Mouse (Mus musculus): ENCODE data around the gene Opcml.

GRCm38 (mm10) chr9:27761196-27761595, 29.4 kb upstream of the Opcml start:
- no peak for TF ChIP-seq CTCF (IDR thresholded peaks at IDR 0.05; ENCODE audit: borderline replicate concordance, insufficient read depth, low read depth, low read length)
- TF ChIP-seq POLR2A (IDR thresholded peaks at IDR 0.05; ENCODE audit: borderline replicate concordance, insufficient read depth, low read length), result no peak

Data from cerebellum, adult 2 months (tissue).